Mouse (Mus musculus): ENCODE data around the gene Adra1b.

Gene Adra1b

GRCm38 (mm10) chr11:43895323-43895722, 5.7 kb downstream of the Adra1b start:
- peak; percentile 28 for DNase-seq (ENCODE audit: low spot score)

- peak; percentile 25 for DNase-seq (ENCODE audit: low spot score)
These were observed 8.5 kb downstream of the Adra1b start for GRCm38 (mm10) chr11:43892546-43892945.

GRCm38 (mm10) chr11:43891457-43891856, 9.6 kb downstream of the Adra1b start:
- peak; percentile 69 for DNase-seq (ENCODE audit: low spot score)

GRCm38 (mm10) chr11:43889208-43889915, 11.6 kb downstream of the Adra1b start:
- no peak for DNase-seq (ENCODE audit: low spot score)

- DNase-seq (ENCODE audit: low spot score): no peak
These were observed 12.3 kb downstream of the Adra1b start for GRCm38 (mm10) chr11:43888736-43889135.

GRCm38 (mm10) chr11:43887597-43887996, 13.4 kb downstream of the Adra1b start:
- no peak for DNase-seq (ENCODE audit: low spot score)

GRCm38 (mm10) chr11:43884521-43884920, 16.5 kb downstream of the Adra1b start:
- peak; percentile 24 for DNase-seq (ENCODE audit: low spot score)

- DNase-seq (ENCODE audit: low spot score): no peak
These were observed 17.3 kb downstream of the Adra1b start for GRCm38 (mm10) chr11:43883641-43884181.

- DNase-seq (ENCODE audit: low spot score): no peak
These were observed 23.8 kb downstream of the Adra1b start for GRCm38 (mm10) chr11:43877211-43877610.

GRCm38 (mm10) chr11:43867721-43868281, 33.2 kb downstream of the Adra1b start:
- DNase-seq (ENCODE audit: low spot score): no peak

- DNase-seq (ENCODE audit: low spot score): no peak
These were observed 35.5 kb downstream of the Adra1b start for GRCm38 (mm10) chr11:43865298-43866165.

- no peak for DNase-seq (ENCODE audit: low spot score)
These were observed 48.0 kb downstream of the Adra1b start for GRCm38 (mm10) chr11:43853046-43853445.

GRCm38 (mm10) chr11:43848056-43848455, 53.0 kb downstream of the Adra1b start:
- DNase-seq (ENCODE audit: low spot score): peak; percentile 8

GRCm38 (mm10) chr11:43841596-43841995, 59.4 kb downstream of the Adra1b start:
- DNase-seq (ENCODE audit: low spot score): no peak

- DNase-seq (ENCODE audit: low spot score): no peak
These were observed 60.5 kb downstream of the Adra1b start for GRCm38 (mm10) chr11:43840491-43840890.

- no peak for DNase-seq (ENCODE audit: low spot score)
These were observed 64.9 kb downstream of the Adra1b start for GRCm38 (mm10) chr11:43835880-43836740.

- no peak for DNase-seq (ENCODE audit: low spot score)
These were observed 65.6 kb downstream of the Adra1b start for GRCm38 (mm10) chr11:43835456-43835855.

GRCm38 (mm10) chr11:43834531-43834930, 66.5 kb downstream of the Adra1b start:
- DNase-seq (ENCODE audit: low spot score): no peak

GRCm38 (mm10) chr11:43831530-43831929, 69.5 kb downstream of the Adra1b start:
- DNase-seq (ENCODE audit: low spot score): no peak

- DNase-seq (ENCODE audit: low spot score): no peak
These were observed 74.2 kb downstream of the Adra1b start for GRCm38 (mm10) chr11:43826769-43827168.

GRCm38 (mm10) chr11:43823349-43823748, 77.7 kb downstream of the Adra1b start:
- DNase-seq (ENCODE audit: low spot score): no peak

All from adipocyte (in vitro differentiated cells).